8 mouse cellular contexts compared by ENCODE assay signal in genomic region chr2:30952824-30953490, GRCm38 (mm10). TPM values are rescaled to one million over a fixed set of nuclear protein-coding genes. Genes with fewer than 3 reads are reported as not detected.
DNase-seq lines count a peak whose midpoint lies in the region; ATAC-seq and TF ChIP-seq lines count a peak whose summit lies in the region.

Tor1b (plus strand) TSS chr2:30952959.

- DNase-seq in G1E (ENCODE audit: low spot score), result peak; percentile 82
- DNase-seq in cerebellum, adult 11 months, result peak; percentile 78
- peak; percentile 72 for DNase-seq in heart, postnatal 25 days (ENCODE audit: low spot score)
- peak; percentile 84 to 91 for DNase-seq in layer of hippocampus, adult 2 months (ENCODE audit: low spot score in 2 of 2)
- DNase-seq in ovary, adult 18-20 months (ENCODE audit: low spot score), result peak; percentile 73
- peak; percentile 91 for DNase-seq in thymus, postnatal 0 days (ENCODE audit: low spot score)

- peak within 1 kb of the TSS; percentile 68 for H3K4me2 ChIP-seq in forebrain, embryonic 15.5 days (replicated peaks)
- peak within 1 kb of the TSS; percentile 83 for H3K4me2 ChIP-seq in lung, embryonic 15.5 days

- under 1% methylated on average over 60 of the region's 60 CpGs for WGBS in forebrain, embryonic 15.5 days
- under 1% methylated on average over 60 of the region's 60 CpGs for WGBS in lung, embryonic 15.5 days

- no peak for TF ChIP-seq CTCF in G1E (IDR thresholded peaks at IDR 0.05; ENCODE audit: low read depth, low read length)
- TF ChIP-seq CTCF in layer of hippocampus, adult 2 months (conservative IDR thresholded peaks at IDR 0.05), result peak; percentile 59

- H3K36me3 ChIP-seq in G1E (replicated peaks), result peaks cover 44% of the 10 kb centered on the region
- peaks cover 26% of the 10 kb centered on the region for H3K36me3 ChIP-seq in forebrain, embryonic 15.5 days
- H3K36me3 ChIP-seq in lung, embryonic 15.5 days, result peaks cover 28% of the 10 kb centered on the region

- H3K9ac ChIP-seq in forebrain, embryonic 15.5 days (replicated peaks), result peak within 1 kb of the TSS; percentile 78
- H3K9ac ChIP-seq in lung, embryonic 15.5 days, result peak within 1 kb of the TSS; percentile 92

- H3K27ac ChIP-seq in forebrain, embryonic 15.5 days (replicated peaks), result peak within 1 kb of the TSS; percentile 89
- peak within 1 kb of the TSS; percentile 93 for H3K27ac ChIP-seq in layer of hippocampus, adult 2 months
- peak within 1 kb of the TSS; percentile 74 for H3K27ac ChIP-seq in lung, embryonic 15.5 days

- peak; percentile 85 for ATAC-seq in G1E (ENCODE audit: extremely low read depth, insufficient number of reproducible peaks, low FRiP score, poor library complexity, severe bottlenecking)
- ATAC-seq in forebrain, embryonic 15.5 days (replicated peaks), result peak; percentile 96
- ATAC-seq in lung, embryonic 15.5 days (ENCODE audit: borderline replicate concordance, extremely low read depth, low FRiP score, low TSS enrichment), result peak; percentile 77; the same call in 1 of the 2 replicates

- peaks cover 52% of the 10 kb centered on the region for H3K4me1 ChIP-seq in G1E (ENCODE audit: insufficient read depth, low read depth, low read length)
- H3K4me1 ChIP-seq in forebrain, embryonic 15.5 days, result peaks cover 31% of the 10 kb centered on the region
- peaks cover 22% of the 10 kb centered on the region for H3K4me1 ChIP-seq in lung, embryonic 15.5 days

- H3K4me3 ChIP-seq in G1E (ENCODE audit: low read depth, low read length), result peak within 1 kb of the TSS; percentile 96
- peak within 1 kb of the TSS; percentile 66 for H3K4me3 ChIP-seq in forebrain, embryonic 15.5 days
- peak within 1 kb of the TSS; percentile 86 for H3K4me3 ChIP-seq in layer of hippocampus, adult 2 months
- peak within 1 kb of the TSS; percentile 77 for H3K4me3 ChIP-seq in lung, embryonic 15.5 days

- H3K9me3 ChIP-seq in G1E (replicated peaks), result no peaks in the 10 kb centered on the region
- no peaks in the 10 kb centered on the region for H3K9me3 ChIP-seq in forebrain, embryonic 15.5 days
- no peaks in the 10 kb centered on the region for H3K9me3 ChIP-seq in lung, embryonic 15.5 days

- H3K27me3 ChIP-seq in G1E (ENCODE audit: insufficient read depth, low read length), result peaks cover 15% of the 10 kb centered on the region
- H3K27me3 ChIP-seq in forebrain, embryonic 15.5 days, result no peaks in the 10 kb centered on the region
- no peaks in the 10 kb centered on the region for H3K27me3 ChIP-seq in lung, embryonic 15.5 days

- intact Hi-C loops in heart, postnatal 25 days (cut with DNase I), result no loop called here

RNA-seq across cellular contexts. Expression of gene Tor1b, which starts in this region (rescaled TPM):
- total RNA-seq in G1E (2014; fragmentation: Nextera tagmentation), result 16.5 and 25.6 TPM in 2 replicates
- 34.0 and 36.9 TPM in 2 replicates for total RNA-seq in G1E (2017)
- 12.4 and 12.5 TPM in 2 replicates for polyA plus RNA-seq in G1E (2012)
- 23.6 and 23.7 TPM in 2 replicates for polyA plus RNA-seq in forebrain, embryonic 15.5 days (2015; fragmentation: Nextera tagmentation; extraction: Ambion mirVana)
- 10 to 100 TPM; 22.8 to 25.6 TPM for total RNA-seq in heart, postnatal 25 days (2021)
- 10 to 100 TPM; 36.7 to 40.0 TPM for total RNA-seq in layer of hippocampus, adult 2 months (2021)
- 38.6 and 38.7 TPM in 2 replicates for polyA plus RNA-seq in lung, embryonic 15.5 days (2015; fragmentation: Nextera tagmentation; extraction: Ambion mirVana)
- 24.2 and 26.1 TPM in 2 replicates for polyA plus RNA-seq in thymus, postnatal 0 days (2015; fragmentation: Nextera tagmentation; extraction: Ambion mirVana)

Comparison
In these comparisons a context has a peak if more than half of its experiments do, and no peak if none do; other contexts are left out.
1. Peak in every context shown above with its lines: DNase-seq, ATAC-seq, H3K4me3 ChIP-seq and H3K27ac ChIP-seq.